Comparison of ENCODE assay signal across 13 mouse cellular contexts in the genomic region with DNA sequence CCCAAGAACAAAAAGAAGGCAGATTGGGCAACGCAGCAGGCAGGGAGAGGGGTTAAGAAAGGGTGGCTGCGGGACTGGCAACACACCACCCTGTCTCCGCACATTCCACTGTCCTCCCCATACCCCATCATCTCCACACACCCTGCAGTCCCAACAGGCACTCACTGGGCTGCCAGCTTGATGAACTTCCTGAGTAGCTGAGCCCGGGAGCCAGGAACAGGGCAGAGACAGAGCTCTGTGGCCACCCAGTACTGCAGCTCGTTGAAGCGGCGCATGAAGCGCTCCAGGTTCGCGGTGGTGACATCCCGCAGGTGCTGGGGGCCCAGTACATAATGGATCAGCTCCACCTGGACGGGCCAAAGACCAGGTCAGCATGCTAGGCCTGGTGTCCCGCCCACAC. TPM values are rescaled to one million over a fixed set of nuclear protein-coding genes. Genes with fewer than 3 reads are reported as not detected.
A peak's percentile ranks its signal among the peaks of the same experiment; 100 is the strongest.
DNase-seq lines count a peak whose midpoint lies in the region; ATAC-seq and TF ChIP-seq lines count a peak whose summit lies in the region.
"Had no signal": no experiment of that assay in that cellular context is flagged by ENCODE, and none has a peak within 500 bp of the region (broad histone marks: within the 10 kb centered on the region; RNA-seq: fewer than 3 reads in every experiment).

No protein-coding gene starts in this region.

- H3K4me1 ChIP-seq in forebrain, embryonic 12.5 days: peaks cover 25% of the 10 kb centered on the region
- no peaks in the 10 kb centered on the region for H3K4me1 ChIP-seq in forebrain, postnatal 0 days (ENCODE audit: insufficient read depth)
- H3K4me1 ChIP-seq in hindbrain, embryonic 12.5 days: peaks cover 45% of the 10 kb centered on the region
- H3K4me1 ChIP-seq in hindbrain, embryonic 16.5 days (ENCODE audit: control insufficient read depth, insufficient read depth, low read depth, low read length): peaks cover 6% of the 10 kb centered on the region
- H3K4me1 ChIP-seq in bone marrow, adult 2 months (ENCODE audit: control insufficient read depth, insufficient read depth, low read length): peaks cover 11% of the 10 kb centered on the region

- no peaks in the 10 kb centered on the region for H3K36me3 ChIP-seq in forebrain, embryonic 12.5 days (replicated peaks)
- peaks cover 10% of the 10 kb centered on the region; the same call in 1 of the 2 replicates for H3K36me3 ChIP-seq in forebrain, postnatal 0 days (ENCODE audit: insufficient read depth)
- H3K36me3 ChIP-seq in hindbrain, embryonic 12.5 days: no peaks in the 10 kb centered on the region
- H3K36me3 ChIP-seq in hindbrain, embryonic 16.5 days (ENCODE audit: control insufficient read depth, insufficient read depth, low read length): no peaks in the 10 kb centered on the region

- no peak for DNase-seq in forebrain, postnatal 0 days
- no peak for DNase-seq in frontal cortex, postnatal 25 days (ENCODE audit: low spot score in 2 of 2)
- DNase-seq: cerebellum, postnatal 14 days; gastrocnemius, postnatal 36 days; kidney, adult 2 months; liver; right cerebral cortex, postnatal 14 days had no signal

- no peak overlapping the region for H3K4me3 ChIP-seq in forebrain, embryonic 12.5 days (replicated peaks)
- H3K4me3 ChIP-seq in forebrain, postnatal 0 days (ENCODE audit: low read depth, low read length): no peak overlapping the region
- H3K4me3 ChIP-seq in hindbrain, embryonic 12.5 days: no peak overlapping the region
- no peak overlapping the region for H3K4me3 ChIP-seq in hindbrain, embryonic 16.5 days (ENCODE audit: low read length)
- H3K4me3 ChIP-seq in bone marrow, adult 2 months (replicated peaks; ENCODE audit: control insufficient read depth, low read depth, low read length): no peak overlapping the region

- TF ChIP-seq CTCF in forebrain, postnatal 0 days (IDR thresholded peaks at IDR 0.05; ENCODE audit: low read depth): no peak
- TF ChIP-seq CTCF in bone marrow, adult 2 months (IDR thresholded peaks at IDR 0.05; ENCODE audit: control insufficient read depth, insufficient read depth, low read length): no peak

- no peak overlapping the region for H3K9ac ChIP-seq in forebrain, embryonic 12.5 days
- H3K9ac ChIP-seq in forebrain, postnatal 0 days: no peak overlapping the region
- H3K9ac ChIP-seq in hindbrain, embryonic 12.5 days: no peak overlapping the region
- H3K9ac ChIP-seq in hindbrain, embryonic 16.5 days (ENCODE audit: low read depth, low read length): no peak overlapping the region

- H3K4me2 ChIP-seq in forebrain, embryonic 12.5 days: no peak overlapping the region
- no peak overlapping the region for H3K4me2 ChIP-seq in forebrain, postnatal 0 days (ENCODE audit: low read depth)
- H3K4me2 ChIP-seq in hindbrain, embryonic 12.5 days (replicated peaks): no peak overlapping the region
- no peak overlapping the region for H3K4me2 ChIP-seq in hindbrain, embryonic 16.5 days (ENCODE audit: low read length)

- WGBS in forebrain, embryonic 12.5 days: 89% methylated on average over 13 of the region's 13 CpGs
- 90% methylated on average over 13 of the region's 13 CpGs for WGBS in forebrain, postnatal 0 days
- WGBS in hindbrain, embryonic 12.5 days: 92% methylated on average over 13 of the region's 13 CpGs
- 86% methylated on average over 13 of the region's 13 CpGs for WGBS in hindbrain, embryonic 16.5 days
- 44% methylated on average over 13 of the region's 13 CpGs for WGBS in bone marrow, adult 2 months

- no peaks in the 10 kb centered on the region for H3K9me3 ChIP-seq in forebrain, embryonic 12.5 days
- no peaks in the 10 kb centered on the region for H3K9me3 ChIP-seq in forebrain, postnatal 0 days (ENCODE audit: low read length)
- no peaks in the 10 kb centered on the region for H3K9me3 ChIP-seq in hindbrain, embryonic 12.5 days (replicated peaks)
- H3K9me3 ChIP-seq in hindbrain, embryonic 16.5 days (ENCODE audit: control insufficient read depth, low read length): no peaks in the 10 kb centered on the region

- ATAC-seq in forebrain, embryonic 12.5 days (ENCODE audit: low FRiP score): no peak
- ATAC-seq in forebrain, postnatal 0 days: no peak
- ATAC-seq in hindbrain, embryonic 12.5 days (ENCODE audit: low FRiP score): no peak
- ATAC-seq in hindbrain, embryonic 16.5 days: no peak
- peak; percentile 7; the same call in 1 of the 2 replicates for ATAC-seq in megakaryocyte, adult 5-6 weeks (ENCODE audit: poor library complexity, severe bottlenecking)
- ATAC-seq in monocyte, adult 5-6 weeks (replicated peaks; ENCODE audit: insufficient number of reproducible peaks, low FRiP score, low TSS enrichment, poor library complexity, severe bottlenecking): no peak

- no peak for TF ChIP-seq POLR2A in bone marrow, adult 2 months (IDR thresholded peaks at IDR 0.05; ENCODE audit: borderline replicate concordance, control insufficient read depth, low read depth, low read length)

- H3K27me3 ChIP-seq in forebrain, embryonic 12.5 days: peaks cover under 1% of the 10 kb centered on the region; the same call in 1 of the 2 replicates
- no peaks in the 10 kb centered on the region for H3K27me3 ChIP-seq in forebrain, postnatal 0 days (ENCODE audit: insufficient read depth, low read length)
- no peaks in the 10 kb centered on the region for H3K27me3 ChIP-seq in hindbrain, embryonic 12.5 days
- H3K27me3 ChIP-seq in hindbrain, embryonic 16.5 days (replicated peaks; ENCODE audit: control insufficient read depth, insufficient read depth, low read length): no peaks in the 10 kb centered on the region; the same call in 1 of the 2 replicates

- H3K27ac ChIP-seq in forebrain, embryonic 12.5 days: 0 out of 2 replicates have a peak overlapping the region, but pooled peaks have one; percentile 50
- no peak overlapping the region for H3K27ac ChIP-seq in forebrain, postnatal 0 days (ENCODE audit: low read depth, low read length)
- peak overlapping the region; percentile 55 for H3K27ac ChIP-seq in hindbrain, embryonic 12.5 days
- H3K27ac ChIP-seq in hindbrain, embryonic 16.5 days (ENCODE audit: low read depth, low read length): no peak overlapping the region
- H3K27ac ChIP-seq in bone marrow, adult 2 months (ENCODE audit: control insufficient read depth, insufficient read depth, low read depth, low read length, poor library complexity): 0 out of 2 replicates have a peak overlapping the region, but pooled peaks have one; percentile 35

RNA-seq across cellular contexts. Expression of a gene that starts 17.9 kb away (rescaled TPM):
- polyA plus RNA-seq in forebrain, embryonic 12.5 days (2016; fragmentation: Nextera tagmentation; extraction: Ambion mirVana): 6.2 and 6.3 TPM in 2 replicates
- 16.6 and 22.0 TPM in 2 replicates for total RNA-seq in forebrain, postnatal 0 days (2014; rRNA removed)
- 6.5 and 8.7 TPM in 2 replicates for polyA plus RNA-seq in forebrain, postnatal 0 days (2015; fragmentation: Nextera tagmentation; extraction: Ambion mirVana)
- polyA plus RNA-seq in hindbrain, embryonic 12.5 days (2016; fragmentation: Nextera tagmentation; extraction: Ambion mirVana): 9.1 and 10.7 TPM in 2 replicates
- polyA plus RNA-seq in hindbrain, embryonic 16.5 days (2015; fragmentation: Nextera tagmentation; extraction: Ambion mirVana): 17.8 and 18.4 TPM in 2 replicates
- polyA plus RNA-seq in bone marrow, adult 2 months (2011; ENCODE audit: insufficient read depth, insufficient read length, low replicate concordance, missing spikeins): 15.3 and 17.0 TPM in 2 replicates
- 0.02 TPM in 1 of 2 replicates, not detected in the other for total RNA-seq in megakaryocyte, adult 5-6 weeks (2015)
- 1.2 and 1.4 TPM in 2 replicates for total RNA-seq in megakaryocyte, adult 5-6 weeks (2017)
- 0.19 to 5.1 TPM (median 1.8 TPM) in 3 replicates for total RNA-seq in monocyte, adult 5-6 weeks (2017)

RNA-seq across cellular contexts. Expression of a gene that starts 18.7 kb away (rescaled TPM):
- polyA plus RNA-seq in forebrain, embryonic 12.5 days (2016; fragmentation: Nextera tagmentation; extraction: Ambion mirVana): 0.10 and 0.33 TPM in 2 replicates
- 0.14 and 0.15 TPM in 2 replicates for total RNA-seq in forebrain, postnatal 0 days (2014; rRNA removed)
- 0.18 and 0.34 TPM in 2 replicates for polyA plus RNA-seq in forebrain, postnatal 0 days (2015; fragmentation: Nextera tagmentation; extraction: Ambion mirVana)
- polyA plus RNA-seq in hindbrain, embryonic 12.5 days (2016; fragmentation: Nextera tagmentation; extraction: Ambion mirVana): 0.25 TPM in 2 replicates
- 0.14 and 0.41 TPM in 2 replicates for polyA plus RNA-seq in hindbrain, embryonic 16.5 days (2015; fragmentation: Nextera tagmentation; extraction: Ambion mirVana)
- 2.3 and 7.3 TPM in 2 replicates for polyA plus RNA-seq in bone marrow, adult 2 months (2011; ENCODE audit: insufficient read depth, insufficient read length, low replicate concordance, missing spikeins)
- 0.21 TPM in 1 of 2 replicates, not detected in the other for total RNA-seq in megakaryocyte, adult 5-6 weeks (2015)
- 0.40 and 0.81 TPM in 2 replicates for total RNA-seq in megakaryocyte, adult 5-6 weeks (2017)
- 0.32 to 1.6 TPM in 2 of 3 replicates, not detected in the other for total RNA-seq in monocyte, adult 5-6 weeks (2017)

RNA-seq across cellular contexts. Expression of a gene that starts 28.5 kb away (rescaled TPM):
- 36.6 and 38.1 TPM in 2 replicates for polyA plus RNA-seq in forebrain, embryonic 12.5 days (2016; fragmentation: Nextera tagmentation; extraction: Ambion mirVana)
- 40.2 and 56.4 TPM in 2 replicates for total RNA-seq in forebrain, postnatal 0 days (2014; rRNA removed)
- polyA plus RNA-seq in forebrain, postnatal 0 days (2015; fragmentation: Nextera tagmentation; extraction: Ambion mirVana): 123 and 135 TPM in 2 replicates
- 41.6 and 43.3 TPM in 2 replicates for polyA plus RNA-seq in hindbrain, embryonic 12.5 days (2016; fragmentation: Nextera tagmentation; extraction: Ambion mirVana)
- polyA plus RNA-seq in hindbrain, embryonic 16.5 days (2015; fragmentation: Nextera tagmentation; extraction: Ambion mirVana): 118 and 122 TPM in 2 replicates
- polyA plus RNA-seq in bone marrow, adult 2 months (2011; ENCODE audit: insufficient read depth, insufficient read length, low replicate concordance, missing spikeins): 62.3 and 67.5 TPM in 2 replicates
- total RNA-seq in megakaryocyte, adult 5-6 weeks (2015): 42.3 and 47.1 TPM in 2 replicates
- total RNA-seq in megakaryocyte, adult 5-6 weeks (2017): 33.1 and 33.5 TPM in 2 replicates
- total RNA-seq in monocyte, adult 5-6 weeks (2017): 20.0 to 22.8 TPM (median 22.4 TPM) in 3 replicates

RNA-seq across cellular contexts. Expression of a gene that starts 44.2 kb away (rescaled TPM):
- polyA plus RNA-seq in forebrain, embryonic 12.5 days (2016; fragmentation: Nextera tagmentation; extraction: Ambion mirVana): 42.2 and 42.6 TPM in 2 replicates
- 39.6 and 45.5 TPM in 2 replicates for total RNA-seq in forebrain, postnatal 0 days (2014; rRNA removed)
- polyA plus RNA-seq in forebrain, postnatal 0 days (2015; fragmentation: Nextera tagmentation; extraction: Ambion mirVana): 45.6 and 47.7 TPM in 2 replicates
- polyA plus RNA-seq in hindbrain, embryonic 12.5 days (2016; fragmentation: Nextera tagmentation; extraction: Ambion mirVana): 36.8 and 40.9 TPM in 2 replicates
- 32.8 and 33.8 TPM in 2 replicates for polyA plus RNA-seq in hindbrain, embryonic 16.5 days (2015; fragmentation: Nextera tagmentation; extraction: Ambion mirVana)
- 6.8 and 13.5 TPM in 2 replicates for polyA plus RNA-seq in bone marrow, adult 2 months (2011; ENCODE audit: insufficient read depth, insufficient read length, low replicate concordance, missing spikeins)
- total RNA-seq in megakaryocyte, adult 5-6 weeks (2015): 6.8 and 7.9 TPM in 2 replicates
- total RNA-seq in megakaryocyte, adult 5-6 weeks (2017): 10.8 and 12.8 TPM in 2 replicates
- total RNA-seq in monocyte, adult 5-6 weeks (2017): 7.9 to 17.5 TPM (median 14.1 TPM) in 3 replicates

Comparison
In these comparisons a context has a peak if more than half of its experiments do, and no peak if none do; other contexts are left out.
1. H3K27ac ChIP-seq: peak in forebrain, embryonic 12.5 days (single experiment), hindbrain, embryonic 12.5 days (single experiment) and bone marrow, adult 2 months (single experiment); none in forebrain, postnatal 0 days (single experiment) and hindbrain, embryonic 16.5 days (single experiment).